Mouse (Mus musculus) brain, embryonic 14.5 days (tissue): ENCODE measurements at regions not wholly inside any gene's neighbourhood (a gene's known extent, or its start where the extent isn't known, plus 50 kb on each side); places are given as distances from the start of the nearest gene placed in this dataset.
A peak's percentile ranks its signal among the peaks of the same experiment; 100 is the strongest.

ENCODE experiments used
- DNase-seq: peaks from one replicate; pipeline ENCODE4 v3.0.0-alpha.2; 2011; ENCODE audit warnings: low read depth
- CTCF ChIP-seq: fragments of 200-500 bp; IDR thresholded peaks from 2 replicates; pipeline ENCODE4 v1.5.1; 2012; ENCODE audit warnings: inconsistent platforms, mild to moderate bottlenecking, moderate library complexity, borderline replicate concordance; ENCODE audit not compliant: insufficient read depth, insufficient read length; ENCODE audit errors: extremely low read depth
- POLR2A ChIP-seq: fragments of 200-500 bp; IDR thresholded peaks from 2 replicates; pipeline ENCODE4 v1.6.1; 2012; ENCODE audit warnings: mild to moderate bottlenecking, inconsistent platforms, borderline replicate concordance; ENCODE audit not compliant: poor library complexity, insufficient read depth, insufficient read length, severe bottlenecking; ENCODE audit errors: extremely low read depth

GRCm38 (mm10) chr2:45226045-45226370 lies 108.8 kb upstream of the Zeb2 start:
- no peak for TF ChIP-seq CTCF
- TF ChIP-seq POLR2A, result no peak
- peak; percentile 50 for DNase-seq

- DNase-seq, result peak; percentile 95
- TF ChIP-seq CTCF (no peak), POLR2A (no peak)
These were observed 108.3 kb upstream of the Zeb2 start for GRCm38 (mm10) chr2:45225364-45226044.

DNA sequence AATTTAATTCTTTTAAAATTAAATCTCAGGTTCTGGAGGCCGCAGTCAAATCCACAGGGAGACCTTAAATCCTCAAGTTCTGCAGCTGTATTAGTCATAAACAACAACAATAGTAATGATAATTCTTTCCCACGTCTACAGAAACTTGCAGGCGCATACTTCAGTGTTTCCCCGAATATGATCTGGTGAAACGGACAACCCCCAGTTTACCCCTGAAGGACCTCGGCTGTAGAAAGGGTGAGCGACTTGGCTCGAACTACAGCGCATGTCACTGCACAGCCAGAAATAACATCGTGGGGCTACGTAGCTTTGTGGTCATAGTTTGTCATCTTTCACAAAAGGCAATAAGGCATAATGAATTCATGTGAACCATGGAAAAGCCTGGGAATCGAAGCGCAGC lies 105.0 kb upstream of the Zeb2 start:
- DNase-seq, result no peak
- TF ChIP-seq POLR2A (no peak), CTCF (no peak)

- no peak for DNase-seq
- TF ChIP-seq POLR2A (no peak), CTCF (no peak)
These were observed 102.7 kb upstream of the Zeb2 start for GRCm38 (mm10) chr2:45219851-45220250.

DNA sequence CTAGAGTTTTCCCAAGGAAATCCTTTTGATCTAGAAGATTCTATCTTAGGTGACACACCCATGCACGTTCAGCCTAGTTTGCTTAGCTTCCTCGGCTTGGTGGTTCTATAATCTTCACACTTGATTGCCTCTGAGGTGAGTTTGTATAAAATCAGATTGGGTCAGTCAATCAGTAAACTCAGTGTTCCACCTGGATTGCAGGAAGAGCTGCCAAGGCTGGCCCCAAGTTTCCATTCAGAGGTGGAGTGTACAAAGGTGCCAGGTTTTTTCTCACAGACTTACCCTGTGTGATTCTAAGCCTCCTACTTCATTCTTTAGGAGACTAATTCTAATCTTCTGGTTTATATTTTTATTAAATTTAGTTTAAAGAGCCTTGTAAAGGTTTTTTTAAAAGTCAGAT lies 95.6 kb upstream of the Zeb2 start:
- TF ChIP-seq CTCF, result no peak
- TF ChIP-seq POLR2A, result no peak
- no peak for DNase-seq

DNA sequence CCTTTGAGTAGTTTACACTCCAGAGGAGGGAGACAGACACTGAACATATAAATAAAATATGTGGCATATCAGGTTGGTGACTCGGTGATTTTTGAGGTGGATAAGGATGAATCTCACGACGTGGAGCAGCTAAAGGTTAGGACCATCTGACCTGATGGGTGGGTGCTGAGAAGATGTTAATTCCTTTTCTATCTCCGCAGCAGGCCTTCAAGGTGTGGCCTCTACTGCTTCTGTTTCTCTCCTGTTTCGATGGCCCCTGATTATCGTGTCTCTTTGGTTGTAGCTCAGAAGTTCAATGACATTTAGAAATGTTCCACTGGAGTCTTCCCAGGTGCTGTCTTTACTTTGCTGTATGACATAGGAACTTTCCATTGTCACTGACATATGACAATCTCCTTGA lies 91.3 kb upstream of the Zeb2 start:
- no peak for TF ChIP-seq POLR2A
- TF ChIP-seq CTCF, result no peak
- no peak for DNase-seq

DNA sequence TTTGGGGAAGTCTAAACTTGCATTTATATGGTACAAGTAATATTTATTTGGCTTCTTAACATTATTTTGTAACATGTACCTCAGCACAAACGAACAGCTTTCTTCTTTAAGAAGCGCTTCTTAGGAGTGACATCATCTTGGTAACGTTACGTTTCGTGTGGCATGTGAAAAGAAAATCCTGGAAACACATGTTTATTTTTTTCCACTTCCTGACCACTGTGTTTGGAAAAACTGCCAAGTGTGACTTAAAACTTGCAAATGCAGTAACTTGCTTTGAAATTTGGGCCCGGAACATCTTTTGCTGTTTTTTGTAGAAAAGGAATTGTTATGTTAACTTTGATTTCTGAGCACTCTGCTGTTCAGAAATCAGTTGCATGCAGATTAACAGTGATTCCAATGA lies 88.6 kb upstream of the Zeb2 start:
- peak; percentile 49 for DNase-seq

GRCm38 (mm10) chr2:45205211-45205610 lies 88.0 kb upstream of the Zeb2 start:
- DNase-seq, result no peak
- TF ChIP-seq CTCF, result no peak
- TF ChIP-seq POLR2A, result no peak

More for the DNA sequence above, 88.6 kb upstream of the Zeb2 start:
- TF ChIP-seq POLR2A, result no peak
- no peak for TF ChIP-seq CTCF

DNA sequence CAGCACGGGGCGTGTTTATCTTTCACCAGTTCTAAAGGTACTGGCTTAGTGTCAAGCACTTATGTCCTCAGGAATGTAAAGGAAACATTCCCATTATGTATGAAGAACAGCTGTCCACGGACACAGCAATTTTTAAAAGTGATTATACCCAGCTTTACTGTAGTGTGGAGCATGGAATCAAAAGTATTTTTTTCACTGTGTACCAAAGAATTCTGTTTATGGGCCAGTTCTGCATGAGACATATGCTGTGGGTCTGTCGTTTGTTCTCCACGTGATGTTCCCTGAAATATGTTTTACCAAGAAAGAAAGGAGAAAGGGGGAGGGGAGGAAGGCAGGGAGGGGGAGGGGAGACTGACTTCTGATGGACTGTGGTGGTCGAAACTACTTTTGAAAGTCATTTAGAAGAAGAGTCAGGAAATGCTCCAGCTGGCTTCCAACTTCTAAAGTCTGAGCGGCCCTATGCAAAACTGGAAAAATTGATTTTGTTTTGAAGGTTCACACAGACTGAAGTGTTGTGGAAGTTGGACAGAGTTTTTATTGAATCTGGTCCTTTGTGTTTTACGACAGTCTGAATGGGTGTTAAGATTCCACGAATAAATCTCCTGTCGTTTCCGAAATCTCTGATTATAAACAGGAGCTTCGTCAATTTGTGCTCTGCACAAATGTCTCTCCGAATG lies 80.9 kb upstream of the Zeb2 start:
- no peak for DNase-seq

DNA sequence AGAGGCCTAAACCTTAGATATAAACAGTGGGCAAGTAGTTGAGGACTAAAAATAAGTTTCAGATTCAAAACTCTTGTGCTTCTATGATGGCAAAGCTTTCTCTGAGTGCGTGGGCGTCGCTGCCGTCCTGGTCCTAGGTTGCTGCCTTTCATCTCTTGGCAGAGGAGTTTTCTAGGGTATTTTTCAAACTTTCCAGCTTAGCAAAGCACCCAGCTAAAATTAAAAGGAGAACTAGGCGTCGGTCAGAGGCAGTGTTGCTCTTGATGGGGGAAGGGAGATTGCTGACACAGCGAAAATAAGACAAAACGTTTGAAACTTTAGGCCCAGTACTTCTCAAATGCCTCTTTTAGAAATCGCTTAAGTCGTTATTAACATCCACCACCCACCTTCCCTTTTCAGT lies 80.1 kb upstream of the Zeb2 start:
- DNase-seq, result no peak
- TF ChIP-seq POLR2A (no peak), CTCF (no peak)

More for the DNA sequence above, 80.9 kb upstream of the Zeb2 start:
- TF ChIP-seq CTCF (no peak), POLR2A (no peak)

DNA sequence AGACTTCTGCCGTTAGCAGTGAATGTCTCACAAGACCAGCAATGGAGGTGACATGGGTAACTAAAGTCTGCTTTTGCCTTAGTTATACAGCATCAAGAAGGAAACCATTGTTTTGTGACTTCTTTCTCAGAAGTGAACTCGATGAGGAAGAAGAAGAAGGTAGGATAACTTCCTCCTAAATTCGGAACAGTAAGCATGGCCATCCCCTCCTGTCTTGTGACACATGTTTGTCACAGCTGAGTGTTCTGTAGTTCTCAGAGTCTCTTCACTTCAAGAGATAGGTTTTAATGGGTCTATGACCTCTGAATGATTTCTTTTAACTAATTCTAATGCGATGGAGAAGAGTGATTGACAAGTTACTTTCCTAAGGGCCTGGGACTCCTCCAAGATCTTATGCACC lies 79.3 kb upstream of the Zeb2 start:
- TF ChIP-seq CTCF (no peak), POLR2A (no peak)
- no peak for DNase-seq

DNA sequence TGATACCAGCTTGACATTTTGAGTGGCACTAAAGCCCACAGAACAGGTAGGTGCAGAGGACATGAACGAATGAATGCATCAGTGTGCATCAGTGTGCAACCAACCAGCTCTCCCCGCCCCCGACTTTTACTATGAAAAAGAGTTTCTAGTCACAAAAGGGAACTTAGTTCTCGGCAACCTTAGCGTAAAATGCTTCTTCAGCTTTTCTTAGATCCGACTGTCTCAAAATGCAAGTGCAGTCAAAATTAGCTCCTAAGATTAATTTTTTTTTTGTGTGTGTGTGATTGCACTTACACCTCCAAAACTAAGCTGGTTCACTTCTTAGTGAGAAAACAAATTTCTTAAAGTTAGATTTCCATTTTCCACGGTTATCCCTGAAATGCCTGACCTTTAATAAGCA lies 77.1 kb upstream of the Zeb2 start:
- TF ChIP-seq POLR2A (no peak), CTCF (no peak)
- DNase-seq, result no peak
